Mouse (Mus musculus): ENCODE measurements around the gene Sema7a.

Sema7a gene

GRCm38 (mm10) chr9:57939431-57940348 is at the start of gene Sema7a:
Gene Sema7a, plus strand, starts transcription at chr9:57940112.
- in situ Hi-C loops (cut with MboI; ENCODE audit: unreplicated experiment in 2 of 2): loop anchor here (5.0 to 10.0 kb wide), 4 partner anchors 53 to 295 kb away; no protein-coding TSS in a partner anchor

GRCm38 (mm10) chr9:57900478-57900877 is 39.4 kb upstream of the Sema7a start:
- in situ Hi-C loops (cut with MboI; ENCODE audit: unreplicated experiment in 2 of 2): no loop called here

GRCm38 (mm10) chr9:57901197-57901596 is 38.7 kb upstream of the Sema7a start:
- in situ Hi-C loops (cut with MboI; ENCODE audit: unreplicated experiment in 2 of 2): no loop called here

- in situ Hi-C loops (cut with MboI; ENCODE audit: unreplicated experiment in 2 of 2): no loop called here
Measured at GRCm38 (mm10) chr9:57901601-57902000, 38.3 kb upstream of the Sema7a start.

- in situ Hi-C loops (cut with MboI; ENCODE audit: unreplicated experiment in 2 of 2): no loop called here
Measured at GRCm38 (mm10) chr9:57902132-57902531, 37.8 kb upstream of the Sema7a start.

- in situ Hi-C loops (cut with MboI; ENCODE audit: unreplicated experiment in 2 of 2): no loop called here
Measured at GRCm38 (mm10) chr9:57903589-57904249, 36.2 kb upstream of the Sema7a start.

- in situ Hi-C loops (cut with MboI; ENCODE audit: unreplicated experiment in 2 of 2): no loop called here
Measured at GRCm38 (mm10) chr9:57904250-57904644, 35.7 kb upstream of the Sema7a start.

GRCm38 (mm10) chr9:57907206-57907605 is 32.7 kb upstream of the Sema7a start:
- in situ Hi-C loops (cut with MboI; ENCODE audit: unreplicated experiment in 2 of 2): no loop called here

GRCm38 (mm10) chr9:57910254-57911160 is 29.4 kb upstream of the Sema7a start, which contains the start of gene Ubl7:
Gene Ubl7, plus strand, starts transcription at chr9:57910979.
- in situ Hi-C loops (cut with MboI; ENCODE audit: unreplicated experiment in 2 of 2): loop anchor here in 1 of 2 experiments (5.0 to 10.0 kb wide), 2 partner anchors 48 to 256 kb away; partner anchors contain the start of gene Csk

- in situ Hi-C loops (cut with MboI; ENCODE audit: unreplicated experiment in 2 of 2): loop anchor here in 1 of 2 experiments (5.0 to 10.0 kb wide), 2 partner anchors 50 to 258 kb away; partner anchors contain the start of gene Csk
Measured at GRCm38 (mm10) chr9:57912571-57912970, 27.3 kb upstream of the Sema7a start.

GRCm38 (mm10) chr9:57921491-57922060 is 18.3 kb upstream of the Sema7a start:
- in situ Hi-C loops (cut with MboI; ENCODE audit: unreplicated experiment in 2 of 2): no loop called here

GRCm38 (mm10) chr9:57922381-57922780 is 17.5 kb upstream of the Sema7a start:
- in situ Hi-C loops (cut with MboI; ENCODE audit: unreplicated experiment in 2 of 2): no loop called here

GRCm38 (mm10) chr9:57923046-57923445 is 16.9 kb upstream of the Sema7a start:
- in situ Hi-C loops (cut with MboI; ENCODE audit: unreplicated experiment in 2 of 2): no loop called here

GRCm38 (mm10) chr9:57931166-57931767 is 8.6 kb upstream of the Sema7a start:
- in situ Hi-C loops (cut with MboI; ENCODE audit: unreplicated experiment in 2 of 2): loop anchor here (5.0 to 10.0 kb wide), 2 partner anchors 144 to 286 kb away; no protein-coding TSS in a partner anchor

GRCm38 (mm10) chr9:57932253-57932652 is 7.7 kb upstream of the Sema7a start:
- in situ Hi-C loops (cut with MboI; ENCODE audit: unreplicated experiment in 2 of 2): loop anchor here (5.0 to 10.0 kb wide), 2 partner anchors 145 to 287 kb away; no protein-coding TSS in a partner anchor

- in situ Hi-C loops (cut with MboI; ENCODE audit: unreplicated experiment in 2 of 2): loop anchor here (5.0 to 10.0 kb wide), 2 partner anchors 146 to 288 kb away; no protein-coding TSS in a partner anchor
Measured at GRCm38 (mm10) chr9:57932831-57933602, 6.9 kb upstream of the Sema7a start.

- in situ Hi-C loops (cut with MboI; ENCODE audit: unreplicated experiment in 2 of 2): loop anchor here (5.0 to 10.0 kb wide), 4 partner anchors 56 to 291 kb away; no protein-coding TSS in a partner anchor
Measured at GRCm38 (mm10) chr9:57935683-57936437, 4.1 kb upstream of the Sema7a start.

- in situ Hi-C loops (cut with MboI; ENCODE audit: unreplicated experiment in 2 of 2): loop anchor here (5.0 to 10.0 kb wide), 4 partner anchors 55 to 292 kb away; no protein-coding TSS in a partner anchor
Measured at GRCm38 (mm10) chr9:57937171-57937570, 2.7 kb upstream of the Sema7a start.
